Mouse (Mus musculus): Measurements from ENCODE around the gene Psen2. TPM values are rescaled to one million over a fixed set of nuclear protein-coding genes. Genes with fewer than 3 reads are reported as not detected.
A peak's percentile ranks its signal among the peaks of the same experiment; 100 is the strongest.

The Psen2 gene
- polyA plus RNA-seq (2015; fragmentation: Nextera tagmentation; extraction: Ambion mirVana) = 9.9 and 13.8 TPM in 2 replicates

DNA sequence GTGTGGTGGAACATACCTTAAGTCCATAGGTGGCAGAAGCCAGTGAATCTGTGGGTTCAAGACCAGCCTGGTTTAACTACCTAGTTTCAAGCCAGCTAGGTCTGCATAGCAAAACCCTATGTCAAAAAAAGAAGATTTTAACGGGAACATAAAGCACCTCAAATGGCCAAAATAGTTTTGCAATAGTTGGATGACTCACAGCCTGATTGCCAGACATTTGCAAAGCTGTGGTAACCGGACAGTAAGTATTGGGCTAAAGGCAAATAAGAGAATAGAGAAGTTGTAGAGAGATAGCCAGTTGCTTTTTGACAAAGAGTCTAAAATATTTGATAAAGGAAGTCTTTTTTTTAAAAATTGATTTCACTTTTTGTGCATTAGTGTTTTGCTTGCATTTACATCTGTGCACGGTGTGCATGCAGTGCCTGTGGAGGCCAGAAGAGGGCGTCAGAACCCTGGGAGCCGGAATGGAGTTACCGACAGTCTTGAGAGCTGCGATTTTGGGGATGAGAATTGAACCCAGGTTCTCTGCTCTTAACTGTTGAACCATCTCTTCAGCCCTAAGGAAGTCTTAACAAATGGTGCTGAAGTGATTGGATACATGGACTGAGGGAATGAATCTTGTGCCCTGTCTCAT is at the start of gene Psen2:
Gene Psen2 (minus strand): TSS at position 75 of the 634 bp plus-strand sequence.
- H3K36me3 ChIP-seq = no peaks in the 10 kb centered on the region
- H3K9ac ChIP-seq (replicated peaks) = no peak within 1 kb of the TSS
- no peaks in the 10 kb centered on the region for H3K27me3 ChIP-seq
- no peak within 1 kb of the TSS for H3K4me2 ChIP-seq (replicated peaks)
- no peak for ATAC-seq (replicated peaks)
- 20% methylated on average over 7 of the region's 7 CpGs for WGBS
- no peak within 1 kb of the TSS for H3K27ac ChIP-seq (replicated peaks)
- H3K4me3 ChIP-seq = no peak within 1 kb of the TSS
- no peaks in the 10 kb centered on the region for H3K9me3 ChIP-seq
- no peaks in the 10 kb centered on the region for H3K4me1 ChIP-seq

DNA sequence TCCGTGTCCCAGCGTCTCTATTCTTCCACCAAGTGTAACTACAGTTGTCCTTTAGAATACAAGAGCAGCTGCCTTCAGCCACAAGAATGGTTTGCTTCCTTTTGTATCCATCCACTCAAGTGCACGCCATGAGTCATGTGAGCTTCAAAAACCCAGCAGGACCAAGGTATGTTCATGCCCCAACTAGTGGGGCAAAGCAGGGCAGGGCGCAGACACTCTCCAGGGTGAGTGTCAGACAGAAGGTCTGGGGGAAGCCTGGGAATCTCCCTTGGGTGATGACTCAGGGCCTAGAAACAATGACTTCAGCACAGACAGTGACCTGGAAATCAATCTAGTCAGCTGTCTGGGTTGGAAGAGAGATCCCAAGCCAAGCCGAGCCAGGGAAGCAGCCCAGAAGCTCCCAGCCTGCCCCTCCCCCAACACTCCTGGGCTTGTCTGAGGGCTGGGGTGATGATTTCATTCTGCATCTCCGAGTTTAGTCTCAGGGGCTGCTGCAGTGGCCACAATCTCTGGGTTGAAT is 49.6 kb upstream of the Psen2 start:
- Histone ChIP-seq H3K4me2 (replicated peaks) (peak overlapping the region; percentile 40), H3K9me3 (no peaks in the 10 kb centered on the region), H3K27me3 (no peaks in the 10 kb centered on the region), H3K27ac (replicated peaks) (peak overlapping the region; percentile 25), H3K4me1 (peaks cover 15% of the 10 kb centered on the region), H3K36me3 (no peaks in the 10 kb centered on the region), H3K4me3 (no peak overlapping the region; the same call in 1 of the 2 replicates), H3K9ac (replicated peaks) (peak overlapping the region; percentile 43; the same call in 1 of the 2 replicates)
- ATAC-seq (replicated peaks) = peak; percentile 62
- 14% methylated on average over 6 of the region's 6 CpGs for WGBS

DNA sequence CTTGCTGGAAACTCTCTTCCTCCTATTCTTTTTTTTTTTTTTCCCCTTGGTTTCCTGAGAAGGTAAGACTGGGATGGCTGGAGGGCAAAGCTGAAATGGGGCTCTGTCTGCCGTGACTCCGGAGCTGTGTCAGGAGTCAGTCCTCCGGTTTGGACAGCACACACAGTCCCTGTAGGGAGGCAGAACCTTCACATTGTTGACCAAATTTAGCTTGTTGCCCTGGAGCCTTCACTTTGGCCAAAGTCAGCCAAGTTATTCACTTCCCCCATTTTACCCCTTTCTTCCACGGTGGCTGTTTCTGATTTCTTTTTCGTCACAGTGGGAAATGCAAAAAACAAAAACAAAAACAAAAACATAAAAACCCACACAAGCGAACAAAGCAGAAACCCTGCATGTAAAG is 49.0 kb upstream of the Psen2 start:
- no peaks in the 10 kb centered on the region for H3K27me3 ChIP-seq
- H3K9me3 ChIP-seq = no peaks in the 10 kb centered on the region
- no peak for ATAC-seq (replicated peaks)
- peaks cover 15% of the 10 kb centered on the region for H3K4me1 ChIP-seq
- H3K4me2 ChIP-seq (replicated peaks) = no peak overlapping the region
- no peak overlapping the region for H3K9ac ChIP-seq (replicated peaks)
- no peaks in the 10 kb centered on the region for H3K36me3 ChIP-seq
- H3K4me3 ChIP-seq = no peak overlapping the region
- 51% methylated on average over 6 of the region's 6 CpGs for WGBS
- H3K27ac ChIP-seq (replicated peaks) = peak overlapping the region; percentile 25

DNA sequence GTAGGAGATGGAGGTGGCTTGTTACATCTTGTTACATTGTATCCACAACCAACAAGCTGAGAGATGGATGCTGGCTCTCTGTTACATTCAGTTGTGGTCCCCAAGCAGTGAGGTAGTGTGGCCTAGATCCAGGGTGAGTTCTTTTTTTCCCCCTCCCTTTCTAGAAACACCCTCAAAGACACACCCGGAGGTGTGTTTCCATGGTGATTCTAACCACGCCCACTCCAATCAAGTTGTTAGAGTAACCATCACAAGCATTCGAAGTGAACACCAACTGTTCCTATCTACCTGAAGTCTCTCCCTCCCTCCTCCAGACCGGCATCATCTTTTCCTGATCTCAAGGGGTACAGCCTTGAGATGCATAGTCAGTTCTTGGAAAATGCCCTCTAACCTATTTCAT is 45.7 kb upstream of the Psen2 start:
- no peaks in the 10 kb centered on the region for H3K36me3 ChIP-seq
- no peak overlapping the region for H3K9ac ChIP-seq (replicated peaks)
- no peak overlapping the region for H3K4me3 ChIP-seq
- no peak overlapping the region for H3K27ac ChIP-seq (replicated peaks)
- H3K9me3 ChIP-seq = no peaks in the 10 kb centered on the region
- H3K4me1 ChIP-seq = peaks cover 15% of the 10 kb centered on the region
- no peaks in the 10 kb centered on the region for H3K27me3 ChIP-seq
- no peak overlapping the region for H3K4me2 ChIP-seq (replicated peaks)
- WGBS = 75% methylated on average over 4 of the region's 4 CpGs
- no peak for ATAC-seq (replicated peaks)

DNA sequence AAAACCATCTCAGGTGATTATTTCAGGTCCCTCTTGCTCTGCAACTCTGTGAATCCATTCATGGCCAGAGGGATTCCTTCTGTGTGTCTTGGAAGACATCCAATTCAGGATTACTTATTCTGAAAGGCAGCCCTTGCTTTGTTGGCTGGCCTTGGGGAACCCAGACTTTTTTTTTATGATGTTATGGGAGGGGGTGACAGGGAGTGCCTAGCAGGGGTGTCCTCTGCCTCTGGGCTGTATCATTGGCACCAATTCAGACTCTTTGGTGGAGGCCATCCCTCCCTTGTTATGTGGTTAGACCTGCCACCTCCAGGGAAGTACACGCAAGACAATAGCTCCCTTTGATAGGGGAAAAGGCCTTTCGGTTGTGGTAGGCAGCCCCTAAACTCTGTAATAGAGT is 44.4 kb upstream of the Psen2 start:
- H3K4me2 ChIP-seq (replicated peaks) = no peak overlapping the region
- no peak overlapping the region for H3K4me3 ChIP-seq
- no peak overlapping the region for H3K9ac ChIP-seq (replicated peaks)
- ATAC-seq (replicated peaks) = no peak
- H3K9me3 ChIP-seq = no peaks in the 10 kb centered on the region
- H3K4me1 ChIP-seq = peaks cover 5% of the 10 kb centered on the region
- no peaks in the 10 kb centered on the region for H3K27me3 ChIP-seq
- H3K36me3 ChIP-seq = no peaks in the 10 kb centered on the region
- no peak overlapping the region for H3K27ac ChIP-seq (replicated peaks)
- 48% methylated on average over 2 of the region's 2 CpGs for WGBS

DNA sequence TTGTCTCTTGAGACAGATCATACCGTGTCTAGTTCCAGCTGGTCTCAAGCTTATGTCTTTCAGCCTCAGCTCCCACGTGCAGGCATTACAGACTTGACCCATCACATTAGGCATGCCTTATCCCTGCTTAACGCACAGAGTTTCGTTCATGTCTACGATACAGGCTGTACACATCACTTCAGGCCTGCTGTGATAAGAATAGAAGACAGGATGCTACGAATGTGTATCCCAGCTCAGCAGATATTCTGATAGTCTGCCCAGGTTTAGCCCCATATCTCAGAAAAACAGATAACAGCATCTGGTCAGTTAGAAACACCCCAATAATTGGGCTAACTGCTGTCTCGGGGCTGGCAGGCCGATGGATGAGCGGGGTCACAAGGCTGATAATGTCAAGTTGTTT is 43.7 kb upstream of the Psen2 start:
- H3K9me3 ChIP-seq = no peaks in the 10 kb centered on the region
- ATAC-seq (replicated peaks) = no peak
- no peak overlapping the region for H3K4me3 ChIP-seq
- WGBS = 89% methylated on average over 9 of the region's 9 CpGs
- H3K27me3 ChIP-seq = no peaks in the 10 kb centered on the region
- no peaks in the 10 kb centered on the region for H3K36me3 ChIP-seq
- no peak overlapping the region for H3K9ac ChIP-seq (replicated peaks)
- H3K4me2 ChIP-seq (replicated peaks) = no peak overlapping the region
- H3K27ac ChIP-seq (replicated peaks) = no peak overlapping the region
- no peaks in the 10 kb centered on the region for H3K4me1 ChIP-seq

DNA sequence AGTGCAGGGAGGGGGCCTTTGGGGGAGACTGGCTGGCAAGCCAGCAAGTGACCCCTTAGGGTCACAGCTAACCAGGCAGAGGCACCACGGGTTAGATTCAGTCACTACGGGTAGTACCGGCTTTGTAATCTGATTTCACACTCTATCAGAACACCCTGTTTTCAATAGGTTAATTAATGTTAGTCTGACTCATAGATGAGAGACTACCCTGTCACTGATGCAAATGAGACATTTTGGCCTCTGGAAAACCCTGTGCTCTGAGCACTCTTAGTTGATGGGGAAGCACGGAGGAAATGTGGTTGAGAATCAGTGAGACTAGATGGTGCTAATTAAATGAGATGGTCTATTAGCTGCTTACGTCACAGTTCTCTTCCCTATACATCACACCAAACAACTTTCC is 40.4 kb upstream of the Psen2 start:
- ATAC-seq (replicated peaks) = no peak
- no peak overlapping the region for H3K4me2 ChIP-seq (replicated peaks)
- no peak overlapping the region for H3K27ac ChIP-seq (replicated peaks)
- no peak overlapping the region for H3K9ac ChIP-seq (replicated peaks)
- WGBS = 51% methylated on average over 5 of the region's 5 CpGs
- H3K4me3 ChIP-seq = no peak overlapping the region
- H3K9me3 ChIP-seq = no peaks in the 10 kb centered on the region
- no peaks in the 10 kb centered on the region for H3K36me3 ChIP-seq
- H3K27me3 ChIP-seq = no peaks in the 10 kb centered on the region
- H3K4me1 ChIP-seq = no peaks in the 10 kb centered on the region

DNA sequence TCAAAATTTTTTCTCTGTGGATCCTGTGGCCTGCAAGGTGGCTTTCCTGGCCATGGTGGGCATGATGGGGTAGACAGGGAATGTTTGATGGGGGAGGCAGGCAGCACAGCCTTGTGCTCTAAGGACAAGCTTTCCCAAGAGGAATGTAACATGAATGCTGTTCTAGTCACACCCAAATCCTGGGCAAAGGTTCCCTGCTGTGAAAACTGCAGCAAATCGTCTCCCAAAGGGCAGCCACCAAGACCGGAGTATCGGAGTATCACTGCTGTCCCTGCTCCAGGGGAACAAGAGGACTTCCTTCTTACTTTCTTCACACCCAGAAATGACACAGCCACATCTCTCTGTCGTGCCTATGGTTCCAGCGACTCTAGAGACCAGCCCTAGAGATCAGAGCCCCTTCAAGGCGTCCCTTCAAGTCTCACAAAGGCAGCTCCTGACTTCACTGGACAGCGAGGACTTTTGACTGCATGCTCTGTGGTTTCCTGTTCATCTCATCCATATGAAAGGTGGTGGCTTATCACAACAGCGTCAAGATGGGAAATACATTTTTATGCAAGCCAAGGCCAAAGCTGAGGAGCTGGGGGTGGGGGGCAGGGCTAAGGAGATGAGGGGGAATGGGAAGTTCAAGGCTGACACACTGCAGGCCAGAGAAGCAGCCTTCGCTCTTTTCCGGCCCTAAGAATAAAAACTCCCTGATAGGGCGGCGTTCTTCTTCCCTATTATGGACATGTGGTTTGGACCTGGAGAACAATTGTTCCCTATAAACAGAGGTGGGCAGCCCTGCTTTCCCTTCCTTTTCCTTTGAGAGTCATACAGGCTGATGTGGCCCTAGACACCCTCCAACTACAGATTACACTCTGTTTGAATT is 39.2 kb upstream of the Psen2 start:
- H3K9me3 ChIP-seq = no peaks in the 10 kb centered on the region

DNA sequence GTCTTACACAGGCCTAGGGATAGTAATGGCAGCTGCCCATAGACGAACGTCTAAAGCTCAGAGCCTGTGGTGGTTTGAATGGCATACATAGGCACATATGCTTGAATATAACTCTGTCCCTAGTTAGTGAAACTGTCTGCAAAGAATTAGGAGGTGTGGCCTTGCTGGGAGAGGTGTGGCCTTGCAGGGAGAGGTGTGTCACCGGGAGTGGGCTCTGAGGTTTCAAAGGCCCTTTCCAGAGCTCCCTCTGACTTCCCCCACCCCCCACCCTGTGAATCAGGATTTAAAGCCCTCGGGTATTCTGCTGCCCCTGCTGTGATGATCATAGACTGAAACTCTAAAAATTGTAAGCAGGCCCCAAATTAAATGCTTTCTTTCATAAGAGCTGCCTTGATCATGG is 37.8 kb upstream of the Psen2 start:
- Histone ChIP-seq H3K27me3 (no peaks in the 10 kb centered on the region), H3K4me3 (no peak overlapping the region), H3K27ac (replicated peaks) (no peak overlapping the region), H3K9ac (replicated peaks) (no peak overlapping the region), H3K9me3 (no peaks in the 10 kb centered on the region), H3K36me3 (no peaks in the 10 kb centered on the region), H3K4me1 (no peaks in the 10 kb centered on the region), H3K4me2 (replicated peaks) (no peak overlapping the region)
- ATAC-seq (replicated peaks) = no peak
- WGBS = 47% methylated on average over 4 of the region's 4 CpGs

More for the DNA sequence above, 39.2 kb upstream of the Psen2 start:
- Histone ChIP-seq H3K4me2 (replicated peaks) (no peak overlapping the region), H3K27me3 (no peaks in the 10 kb centered on the region), H3K36me3 (no peaks in the 10 kb centered on the region), H3K27ac (replicated peaks) (no peak overlapping the region), H3K9ac (replicated peaks) (no peak overlapping the region), H3K4me1 (no peaks in the 10 kb centered on the region), H3K4me3 (no peak overlapping the region)
- 70% methylated on average over 12 of the region's 12 CpGs for WGBS
- ATAC-seq (replicated peaks) = no peak

DNA sequence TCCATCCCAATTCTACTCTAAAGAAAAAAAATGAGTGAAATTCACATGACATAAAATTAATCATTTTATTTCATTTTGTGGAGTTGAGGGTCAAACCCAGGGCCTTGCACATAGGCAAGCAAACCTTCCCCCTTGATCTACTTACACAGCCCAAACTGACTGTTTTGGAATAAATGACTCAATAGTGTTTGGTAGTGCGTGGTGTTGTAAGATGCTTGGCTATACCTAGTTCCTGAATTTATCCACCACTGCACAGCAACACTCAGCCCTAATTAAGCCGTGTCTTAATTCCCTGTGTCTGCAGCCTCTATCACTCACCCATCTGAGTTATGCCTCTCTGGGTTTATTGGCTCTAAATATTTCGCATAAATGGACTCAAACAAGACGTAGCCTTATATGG is 37.1 kb upstream of the Psen2 start:
- Histone ChIP-seq H3K4me3 (no peak overlapping the region), H3K9ac (replicated peaks) (no peak overlapping the region), H3K27me3 (no peaks in the 10 kb centered on the region), H3K4me1 (no peaks in the 10 kb centered on the region), H3K36me3 (no peaks in the 10 kb centered on the region), H3K4me2 (replicated peaks) (no peak overlapping the region), H3K9me3 (no peaks in the 10 kb centered on the region), H3K27ac (replicated peaks) (no peak overlapping the region)
- WGBS = 91% methylated on average over 4 of the region's 4 CpGs
- no peak for ATAC-seq (replicated peaks)

DNA sequence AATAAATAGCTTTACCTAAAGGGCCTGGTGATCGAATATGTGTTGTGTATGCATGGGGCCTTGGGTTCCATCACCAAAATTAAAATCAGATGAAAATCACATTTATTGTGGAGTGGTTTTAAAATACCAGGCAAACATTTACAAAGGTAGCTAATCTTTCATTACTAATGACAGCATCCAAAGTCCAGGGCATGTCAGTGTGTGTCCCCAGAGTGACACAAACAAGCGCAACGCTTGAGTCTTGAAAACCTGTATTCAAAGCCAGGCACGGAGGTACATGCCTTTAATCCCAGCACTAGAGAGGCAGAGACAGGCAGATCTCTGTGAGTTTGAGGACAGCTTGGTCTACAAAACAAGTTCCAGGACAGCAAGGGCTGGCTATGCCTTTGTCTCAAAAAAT is 36.5 kb upstream of the Psen2 start:
- WGBS = 92% methylated on average over 4 of the region's 4 CpGs
- H3K9ac ChIP-seq (replicated peaks) = no peak overlapping the region
- H3K27ac ChIP-seq (replicated peaks) = no peak overlapping the region
- H3K4me2 ChIP-seq (replicated peaks) = no peak overlapping the region
- no peak overlapping the region for H3K4me3 ChIP-seq
- ATAC-seq (replicated peaks) = no peak
- no peaks in the 10 kb centered on the region for H3K27me3 ChIP-seq
- no peaks in the 10 kb centered on the region for H3K36me3 ChIP-seq
- H3K9me3 ChIP-seq = no peaks in the 10 kb centered on the region
- no peaks in the 10 kb centered on the region for H3K4me1 ChIP-seq

DNA sequence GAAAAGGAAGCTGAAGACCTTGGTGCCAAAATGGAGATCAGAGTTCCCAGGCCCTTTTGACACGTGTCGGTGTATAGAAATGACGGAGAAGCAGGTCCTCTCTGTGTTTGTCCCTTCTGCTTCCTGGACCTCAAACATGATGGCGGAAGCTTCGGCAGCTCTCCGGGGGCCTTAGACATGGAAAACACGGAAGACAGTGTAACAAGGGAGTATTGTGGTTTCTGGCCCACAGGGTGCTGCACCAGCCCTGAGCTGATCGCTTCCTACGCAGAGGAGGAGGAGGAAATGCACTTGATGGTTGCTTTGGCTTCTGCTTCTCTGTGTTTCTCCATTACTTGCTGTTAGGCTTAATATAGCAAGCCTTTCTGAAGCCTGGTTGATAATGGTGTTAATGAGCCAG is 32.9 kb upstream of the Psen2 start:
- Histone ChIP-seq H3K4me1 (no peaks in the 10 kb centered on the region), H3K4me3 (no peak overlapping the region), H3K27ac (replicated peaks) (no peak overlapping the region), H3K9ac (replicated peaks) (no peak overlapping the region), H3K27me3 (no peaks in the 10 kb centered on the region), H3K4me2 (replicated peaks) (no peak overlapping the region), H3K9me3 (no peaks in the 10 kb centered on the region), H3K36me3 (no peaks in the 10 kb centered on the region)
- no peak for ATAC-seq (replicated peaks)
- 91% methylated on average over 9 of the region's 9 CpGs for WGBS
